Mouse (Mus musculus): ENCODE results near the gene Olfr699.

DNA sequence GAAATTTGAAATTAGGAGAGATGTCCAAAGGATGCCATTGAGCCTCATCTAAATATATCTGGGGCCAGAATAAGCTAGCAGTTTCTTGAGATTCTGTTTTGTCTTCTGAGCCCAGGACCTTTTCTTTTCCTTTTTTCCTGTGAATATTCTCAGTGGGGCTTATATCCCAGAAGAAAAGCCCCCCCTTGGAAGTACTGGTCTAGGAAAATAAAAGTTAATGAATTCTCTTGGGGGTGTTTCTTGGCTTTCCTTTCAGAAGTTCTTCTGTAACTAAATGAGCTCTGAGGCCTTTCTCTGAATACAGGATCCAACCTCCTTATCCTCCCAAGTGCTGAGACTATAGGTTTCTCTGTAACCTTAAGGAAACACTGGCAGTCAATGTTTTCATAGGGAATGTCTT, 37.7 kb downstream of the Olfr699 start, which contains the start of gene Olfr698:
- TF ChIP-seq TAL1 (IDR thresholded peaks at IDR 0.05; ENCODE audit: low read length) (no peak), GATA1 (IDR thresholded peaks at IDR 0.05; ENCODE audit: low read length) (no peak)

Measured in erythroblast, embryonic 14.5 days (primary cell).